Mouse (Mus musculus): ENCODE data around the gene Zfp341. TPM values are rescaled to one million over a fixed set of nuclear protein-coding genes. Genes with fewer than 3 reads are reported as not detected.
A peak's percentile ranks its signal among the peaks of the same experiment; 100 is the strongest.

Gene Zfp341
- polyA plus RNA-seq, 2 experiments = 1.1 to 3.6 TPM

- Histone ChIP-seq H3K4me1 (replicated peaks; ENCODE audit: control insufficient read depth in 2 of 2, insufficient read depth in 2 of 2, low read length in 1 of 2) (peaks cover 0 to 5% of the 10 kb centered on the region in 2 experiments; a peak in 1 of 4 replicates), H3K9ac (replicated peaks) (no peak overlapping the region), H3K27ac (no peak overlapping the region), H3K9me3 (ENCODE audit: control insufficient read depth, low read length) (no peaks in the 10 kb centered on the region), H3K36me3 (replicated peaks; ENCODE audit: control insufficient read depth, insufficient read depth, low read depth) (no peaks in the 10 kb centered on the region; the same call in 1 of the 2 replicates), H3K27me3 (ENCODE audit: control insufficient read depth, insufficient read depth, low read length) (no peaks in the 10 kb centered on the region), H3K4me2 (ENCODE audit: low read depth) (no peak overlapping the region), H3K4me3 (ENCODE audit: insufficient read depth in 1 of 2, low read depth in 2 of 2, low read length in 2 of 2) (no peak overlapping the region)
- ATAC-seq (ENCODE audit: insufficient read depth) = no peak
- TF ChIP-seq EP300 (IDR thresholded peaks at IDR 0.05; ENCODE audit: low read depth) (no peak), CTCF (IDR thresholded peaks at IDR 0.05; ENCODE audit: low read depth) (no peak)
- no peak for DNase-seq (ENCODE audit: low read depth in 3 of 3, low spot score in 3 of 3)
- 67% methylated on average over 4 of the region's 4 CpGs for WGBS (ENCODE audit: insufficient replicate concordance)
Measured at GRCm38 (mm10) chr2:154670741-154671140, 57.6 kb downstream of the Zfp341 start.

- ATAC-seq (ENCODE audit: insufficient read depth) = no peak
- 79% methylated on average over 4 of the region's 4 CpGs for WGBS (ENCODE audit: insufficient replicate concordance)
- TF ChIP-seq CTCF (IDR thresholded peaks at IDR 0.05; ENCODE audit: low read depth) (no peak), EP300 (IDR thresholded peaks at IDR 0.05; ENCODE audit: low read depth) (no peak)
Measured at GRCm38 (mm10) chr2:154674008-154674407, 60.9 kb downstream of the Zfp341 start.

GRCm38 (mm10) chr2:154676653-154677609, 63.8 kb downstream of the Zfp341 start:
- Histone ChIP-seq H3K9me3 (ENCODE audit: control insufficient read depth, low read length) (no peaks in the 10 kb centered on the region), H3K27me3 (ENCODE audit: control insufficient read depth, insufficient read depth, low read length) (no peaks in the 10 kb centered on the region), H3K4me3 (ENCODE audit: insufficient read depth in 1 of 2, low read depth in 2 of 2, low read length in 2 of 2) (peak overlapping the region; percentile 29 to 32; a peak in 3 of 4 replicates), H3K36me3 (replicated peaks; ENCODE audit: control insufficient read depth, insufficient read depth, low read depth) (no peaks in the 10 kb centered on the region; the same call in 1 of the 2 replicates), H3K9ac (replicated peaks) (peak overlapping the region; percentile 40; the same call in 1 of the 2 replicates), H3K4me1 (replicated peaks; ENCODE audit: control insufficient read depth in 2 of 2, insufficient read depth in 2 of 2, low read length in 1 of 2) (peaks cover 23 to 29% of the 10 kb centered on the region in 2 experiments), H3K4me2 (ENCODE audit: low read depth) (peak overlapping the region; percentile 64), H3K27ac (peak overlapping the region; percentile 55)
- TF ChIP-seq CTCF (IDR thresholded peaks at IDR 0.05; ENCODE audit: low read depth) (no peak), EP300 (IDR thresholded peaks at IDR 0.05; ENCODE audit: low read depth) (no peak)
- ATAC-seq (ENCODE audit: insufficient read depth) (peak; percentile 78), DNase-seq (ENCODE audit: low read depth in 3 of 3, low spot score in 3 of 3) (peak; percentile 54 to 66 (median 64))
- 53% methylated on average over 19 of the region's 19 CpGs for WGBS (ENCODE audit: insufficient replicate concordance)

More at GRCm38 (mm10) chr2:154674008-154674407, 60.9 kb downstream of the Zfp341 start:
- H3K4me3 ChIP-seq (ENCODE audit: insufficient read depth in 1 of 2, low read depth in 2 of 2, low read length in 2 of 2) = no peak overlapping the region
- H3K36me3 ChIP-seq (replicated peaks; ENCODE audit: control insufficient read depth, insufficient read depth, low read depth) = no peaks in the 10 kb centered on the region; the same call in 1 of the 2 replicates
- no peaks in the 10 kb centered on the region for H3K9me3 ChIP-seq (ENCODE audit: control insufficient read depth, low read length)
- DNase-seq (ENCODE audit: low read depth in 3 of 3, low spot score in 3 of 3) = no peak
- H3K27me3 ChIP-seq (ENCODE audit: control insufficient read depth, insufficient read depth, low read length) = no peaks in the 10 kb centered on the region
- no peak overlapping the region for H3K4me2 ChIP-seq (ENCODE audit: low read depth)
- no peak overlapping the region for H3K9ac ChIP-seq (replicated peaks)
- H3K4me1 ChIP-seq (replicated peaks; ENCODE audit: control insufficient read depth in 2 of 2, insufficient read depth in 2 of 2, low read length in 1 of 2) = peaks cover 16 to 27% of the 10 kb centered on the region in 2 experiments
- H3K27ac ChIP-seq = no peak overlapping the region

- DNase-seq (ENCODE audit: low read depth in 3 of 3, low spot score in 3 of 3) (no peak), ATAC-seq (ENCODE audit: insufficient read depth) (no peak)
- peak overlapping the region in 1 of 2 experiments; percentile 19; a peak in 2 of 4 replicates for H3K4me3 ChIP-seq (ENCODE audit: insufficient read depth in 1 of 2, low read depth in 2 of 2, low read length in 2 of 2)
- peak overlapping the region; percentile 55 for H3K27ac ChIP-seq
- WGBS (ENCODE audit: insufficient replicate concordance) = 69% methylated on average over 10 of the region's 10 CpGs
- H3K9me3 ChIP-seq (ENCODE audit: control insufficient read depth, low read length) = no peaks in the 10 kb centered on the region
- H3K9ac ChIP-seq (replicated peaks) = peak overlapping the region; percentile 40
- no peaks in the 10 kb centered on the region for H3K27me3 ChIP-seq (ENCODE audit: control insufficient read depth, insufficient read depth, low read length)
- H3K4me2 ChIP-seq (ENCODE audit: low read depth) = peak overlapping the region; percentile 64
- TF ChIP-seq EP300 (IDR thresholded peaks at IDR 0.05; ENCODE audit: low read depth) = no peak
- no peak for TF ChIP-seq CTCF (IDR thresholded peaks at IDR 0.05; ENCODE audit: low read depth)
- peaks cover 23 to 29% of the 10 kb centered on the region in 2 experiments for H3K4me1 ChIP-seq (replicated peaks; ENCODE audit: control insufficient read depth in 2 of 2, insufficient read depth in 2 of 2, low read length in 1 of 2)
- H3K36me3 ChIP-seq (replicated peaks; ENCODE audit: control insufficient read depth, insufficient read depth, low read depth) = no peaks in the 10 kb centered on the region; the same call in 1 of the 2 replicates
Measured at GRCm38 (mm10) chr2:154677651-154678139, 64.6 kb downstream of the Zfp341 start.

- DNase-seq (ENCODE audit: low read depth in 3 of 3, low spot score in 3 of 3) = peak in 2 of 3 experiments; percentile 34 to 38
- Histone ChIP-seq H3K36me3 (replicated peaks; ENCODE audit: control insufficient read depth, insufficient read depth, low read depth) (no peaks in the 10 kb centered on the region; the same call in 1 of the 2 replicates), H3K4me2 (ENCODE audit: low read depth) (0 out of 2 replicates have a peak overlapping the region, but pooled peaks have one; percentile 4), H3K9me3 (ENCODE audit: control insufficient read depth, low read length) (no peaks in the 10 kb centered on the region), H3K27ac (no peak overlapping the region), H3K4me1 (replicated peaks; ENCODE audit: control insufficient read depth in 2 of 2, insufficient read depth in 2 of 2, low read length in 1 of 2) (peaks cover 23 to 29% of the 10 kb centered on the region in 2 experiments), H3K27me3 (ENCODE audit: control insufficient read depth, insufficient read depth, low read length) (no peaks in the 10 kb centered on the region), H3K4me3 (ENCODE audit: insufficient read depth in 1 of 2, low read depth in 2 of 2, low read length in 2 of 2) (no peak overlapping the region), H3K9ac (replicated peaks) (no peak overlapping the region)
- ATAC-seq (ENCODE audit: insufficient read depth) = no peak
- 29% methylated on average over 3 of the region's 3 CpGs for WGBS (ENCODE audit: insufficient replicate concordance)
- TF ChIP-seq EP300 (IDR thresholded peaks at IDR 0.05; ENCODE audit: low read depth) = no peak
- no peak for TF ChIP-seq CTCF (IDR thresholded peaks at IDR 0.05; ENCODE audit: low read depth)
Measured at GRCm38 (mm10) chr2:154678995-154679394, 65.9 kb downstream of the Zfp341 start.
